Mouse (Mus musculus): ENCODE measurements around the gene Ppp1r37.
"Not testable (repeated sequence)": the region's sequence is repeated elsewhere in the genome, so short reads cannot be mapped to it uniquely, and the experiment has no call there.

Ppp1r37 gene

GRCm38 (mm10) chr7:19562643-19563410 is at the start of gene Ppp1r37:
Gene Ppp1r37 (minus strand): TSS chr7:19563076.
- in situ Hi-C loops (cut with MboI, MseI), result no loop called here

DNA sequence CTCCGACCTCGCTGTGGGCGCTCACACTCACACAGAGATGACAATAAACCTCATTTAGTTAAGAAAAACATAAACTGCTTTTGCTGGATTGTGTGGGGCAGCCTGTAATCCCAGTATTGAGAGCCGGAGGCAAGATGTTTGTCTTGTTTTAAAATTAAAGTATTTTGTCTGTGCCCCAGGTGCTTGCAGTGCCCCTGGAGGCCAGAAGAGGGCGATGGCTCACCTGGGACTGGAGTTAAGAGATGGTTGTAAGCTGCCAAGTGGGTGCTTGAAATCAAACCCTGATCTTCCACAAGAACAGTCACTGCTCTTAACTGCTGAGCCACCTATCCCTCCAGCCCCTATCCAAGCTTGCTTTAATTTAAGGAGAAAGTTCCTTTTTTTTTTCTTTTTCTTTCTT is 48.1 kb upstream of the Ppp1r37 start:
- in situ Hi-C loops (cut with MboI, MseI), result no loop called here

DNA sequence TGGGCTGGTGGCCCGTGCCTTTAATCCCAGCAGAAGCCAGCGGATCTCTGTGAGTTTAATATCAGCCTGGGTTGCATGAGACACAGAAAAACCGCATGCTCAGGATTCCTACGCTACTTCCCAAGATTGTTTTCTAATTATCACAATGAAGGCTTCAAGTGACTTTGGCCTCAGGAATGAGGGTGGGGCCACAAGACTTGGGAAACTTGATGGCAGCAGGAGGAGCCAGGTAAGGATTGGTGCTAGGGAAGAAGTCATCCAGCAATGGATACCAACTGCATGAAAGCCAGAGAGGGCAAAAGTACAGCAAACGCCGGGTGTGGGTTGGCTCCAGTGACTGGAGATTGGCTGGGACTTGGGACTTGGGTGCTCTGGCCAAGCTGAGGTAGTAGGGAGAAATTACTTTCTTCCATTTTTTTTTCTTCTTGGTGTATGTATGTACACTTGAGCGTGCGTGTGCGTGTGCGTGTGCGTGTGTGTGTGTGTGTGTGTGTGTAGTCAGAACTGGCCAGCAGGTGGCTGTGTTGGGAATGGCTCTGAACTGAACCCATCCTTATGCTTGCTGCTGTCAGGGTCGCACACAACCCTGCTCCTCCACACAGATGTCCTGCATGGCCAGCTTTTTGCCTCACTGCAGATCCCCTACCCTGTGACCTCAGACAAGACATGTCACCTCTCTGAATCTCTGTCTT is 46.9 kb upstream of the Ppp1r37 start:
- in situ Hi-C loops (cut with MboI, MseI), result no loop called here

DNA sequence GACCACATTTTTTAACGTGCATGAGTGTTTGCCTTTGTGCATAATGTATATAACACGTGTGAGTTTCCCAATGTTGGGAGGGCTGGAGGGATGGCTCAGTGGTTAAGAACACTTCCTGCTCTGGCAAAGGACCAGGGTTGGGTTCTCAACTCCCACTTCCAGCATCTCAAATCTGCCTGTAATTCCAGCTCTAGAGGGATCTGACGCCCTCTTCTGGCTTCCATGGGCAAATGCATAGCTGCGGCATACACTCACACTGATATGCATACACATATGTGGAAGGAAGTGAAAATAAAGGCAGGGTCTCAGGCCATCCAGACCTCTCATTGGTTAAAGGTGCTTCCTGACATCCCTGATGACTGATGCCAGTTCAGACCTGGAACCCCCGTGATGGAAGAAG is 44.4 kb upstream of the Ppp1r37 start:
- in situ Hi-C loops (cut with MboI, MseI), result no loop called here

DNA sequence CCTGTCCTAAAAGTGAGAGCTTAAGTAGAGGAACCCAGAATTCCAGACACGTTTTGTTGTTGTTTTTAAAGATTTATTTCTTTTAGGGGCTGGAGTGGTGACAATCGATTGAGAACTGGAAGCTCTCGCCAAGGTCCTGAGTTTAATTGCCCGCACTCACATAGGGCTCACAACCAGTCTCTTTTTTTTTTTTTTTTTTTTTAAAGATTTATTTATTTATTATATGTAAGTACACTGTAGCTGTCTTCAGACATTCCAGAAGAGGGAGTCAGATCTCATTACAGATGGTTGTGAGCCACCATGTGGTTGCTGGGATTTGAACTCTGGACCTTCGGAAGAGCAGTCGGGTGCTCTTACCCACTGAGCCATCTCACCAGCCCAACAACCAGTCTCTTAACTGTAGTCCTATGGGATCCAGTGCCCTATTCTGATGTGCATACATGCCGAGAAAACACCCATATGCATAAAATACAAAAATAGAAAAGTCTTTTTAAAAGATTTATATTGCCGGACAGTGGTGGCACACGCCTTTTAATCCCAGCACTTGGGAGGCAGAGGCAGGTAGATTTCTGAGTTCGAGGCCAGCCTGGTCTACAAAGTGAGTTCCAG is 41.8 kb upstream of the Ppp1r37 start:
- in situ Hi-C loops (cut with MboI, MseI), result not testable (repeated sequence)

- in situ Hi-C loops (cut with MboI, MseI), result no loop called here
Observed at GRCm38 (mm10) chr7:19603849-19604605, 41.2 kb upstream of the Ppp1r37 start, which contains the start of gene Clasrp. Gene Clasrp (minus strand): TSS chr7:19604486.

- in situ Hi-C loops (cut with MboI, MseI), result no loop called here
Observed at GRCm38 (mm10) chr7:19603055-19603454, 40.2 kb upstream of the Ppp1r37 start.

DNA sequence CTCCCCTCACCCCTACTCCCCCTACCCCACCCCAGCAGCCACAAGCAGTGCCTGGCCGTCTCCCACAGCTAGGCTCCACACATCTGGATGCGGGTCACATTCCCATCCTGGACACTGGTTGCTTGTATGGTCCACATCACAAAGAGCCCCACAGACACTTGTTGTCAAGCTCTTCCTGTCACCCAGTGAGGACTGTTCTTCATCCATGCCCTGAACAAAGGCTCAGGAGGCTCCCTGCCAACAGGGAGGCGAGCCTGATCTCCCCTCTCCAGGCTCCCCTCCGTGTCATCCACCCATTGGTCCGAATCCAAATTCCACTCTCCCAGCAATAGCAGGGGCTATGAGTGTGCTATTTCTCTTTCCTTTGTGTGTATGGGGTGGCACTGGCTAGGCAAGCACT is 37.7 kb upstream of the Ppp1r37 start:
- in situ Hi-C loops (cut with MboI, MseI), result no loop called here

- in situ Hi-C loops (cut with MboI, MseI), result no loop called here
Observed at GRCm38 (mm10) chr7:19593061-19593730, 30.3 kb upstream of the Ppp1r37 start.

GRCm38 (mm10) chr7:19589917-19590316 is 27.0 kb upstream of the Ppp1r37 start:
- in situ Hi-C loops (cut with MboI, MseI), result no loop called here

DNA sequence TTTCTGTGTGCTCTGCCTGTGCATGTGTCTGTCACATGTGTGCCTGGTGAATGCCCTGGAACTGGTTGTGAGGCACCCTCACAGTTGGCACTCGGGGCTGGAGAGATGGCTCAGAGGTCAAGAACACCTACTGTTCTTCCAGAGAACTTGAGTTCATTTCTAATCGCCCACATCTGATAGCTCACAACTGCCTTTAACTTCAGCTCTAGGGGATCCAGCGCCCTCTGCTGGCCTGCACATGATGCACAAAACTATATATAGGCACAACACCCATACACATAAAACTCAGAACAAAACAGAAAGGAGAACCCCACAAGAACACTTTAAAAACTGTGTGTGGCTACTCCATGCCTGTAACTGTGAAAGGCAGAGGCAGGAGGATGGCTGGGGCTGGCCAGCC is 26.3 kb upstream of the Ppp1r37 start:
- in situ Hi-C loops (cut with MboI, MseI), result no loop called here

- in situ Hi-C loops (cut with MboI, MseI), result no loop called here
Observed at GRCm38 (mm10) chr7:19586269-19586668, 23.4 kb upstream of the Ppp1r37 start.

DNA sequence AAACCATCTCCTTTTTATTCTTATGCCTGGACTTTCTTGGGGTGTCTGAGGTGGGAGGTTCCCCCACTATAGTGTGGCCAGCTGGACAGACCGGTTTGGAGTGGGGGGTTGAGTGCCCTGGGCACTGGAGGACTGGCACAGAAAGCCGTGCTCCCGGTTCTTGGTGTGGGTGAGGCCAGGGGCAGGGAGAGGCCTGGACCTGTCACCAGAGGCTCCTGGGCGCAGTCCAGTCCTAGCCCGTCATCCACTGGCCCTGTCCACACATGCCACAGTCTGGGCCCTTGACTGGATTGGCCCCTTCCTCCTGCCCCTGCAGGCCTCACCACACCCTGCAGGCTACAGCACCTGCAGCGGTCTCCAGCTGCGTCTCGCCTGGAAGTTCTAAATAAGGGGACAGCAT is 17.8 kb upstream of the Ppp1r37 start:
- in situ Hi-C loops (cut with MboI, MseI), result no loop called here

- in situ Hi-C loops (cut with MboI, MseI), result no loop called here
Observed at GRCm38 (mm10) chr7:19579751-19580150, 16.9 kb upstream of the Ppp1r37 start.

GRCm38 (mm10) chr7:19578436-19578835 is 15.6 kb upstream of the Ppp1r37 start:
- in situ Hi-C loops (cut with MboI, MseI), result no loop called here

GRCm38 (mm10) chr7:19577877-19578414 is 15.1 kb upstream of the Ppp1r37 start:
- in situ Hi-C loops (cut with MboI, MseI), result no loop called here

- in situ Hi-C loops (cut with MboI, MseI), result no loop called here
Observed at GRCm38 (mm10) chr7:19577141-19577852, 14.4 kb upstream of the Ppp1r37 start, which contains the start of the genes Zfp296 and Gemin7. Gene Zfp296 (plus strand): TSS chr7:19577287. Gene Gemin7 (minus strand): TSS chr7:19577595.

DNA sequence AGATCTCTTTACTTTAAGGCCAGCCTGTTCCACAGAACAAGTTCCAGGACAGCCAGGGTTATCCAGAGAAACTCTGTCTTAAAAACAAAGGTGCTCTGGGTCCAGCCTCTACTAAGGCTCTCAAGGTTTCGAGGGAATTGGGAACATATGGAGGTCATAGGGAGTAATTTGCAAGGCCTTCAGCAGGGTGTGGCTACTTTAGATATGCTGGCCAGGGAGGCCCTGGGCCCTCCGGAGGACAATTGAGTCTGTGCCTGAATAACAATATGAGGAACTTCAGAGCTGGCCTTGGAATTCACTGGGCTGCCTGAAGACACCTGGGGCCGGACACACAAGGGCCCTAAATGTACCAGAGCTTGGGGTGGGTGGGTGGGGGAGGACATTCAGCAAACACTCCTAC is 12.7 kb upstream of the Ppp1r37 start:
- in situ Hi-C loops (cut with MboI, MseI), result no loop called here

DNA sequence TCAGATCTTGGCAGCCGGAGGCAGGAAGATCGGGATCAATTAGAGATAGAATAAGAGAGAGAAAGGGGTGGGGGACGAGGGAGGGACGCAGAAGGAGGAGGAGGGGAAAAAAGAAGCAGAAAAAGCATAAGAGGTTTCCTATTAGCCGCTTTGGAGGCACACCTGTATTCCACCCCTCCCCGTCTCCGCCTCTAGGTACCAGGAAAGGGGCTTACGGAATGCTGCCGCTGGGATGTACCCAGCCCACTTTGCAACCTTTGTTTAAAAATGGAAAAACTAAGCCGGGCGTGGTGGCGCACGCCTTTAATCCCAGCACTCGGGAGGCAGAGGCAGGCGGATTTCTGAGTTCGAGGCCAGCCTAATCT is 10.9 kb upstream of the Ppp1r37 start:
- in situ Hi-C loops (cut with MboI, MseI), result no loop called here
